Mouse (Mus musculus) heart, adult 2 months (tissue): Measurements from ENCODE around the gene Glrb. TPM values are rescaled to one million over a fixed set of nuclear protein-coding genes. Genes with fewer than 3 reads are reported as not detected.

Experiments used
- DNase-seq, 2 experiments: peaks; one replicate each; pipeline ENCODE4 v3.0.0; 2021
- H3K27ac ChIP-seq: fragments of 200-600 bp; 2 replicates; pipeline ENCODE4 v1.8.1; 2022
- H3K27me3 ChIP-seq: fragments of 200-500 bp; 2 replicates; pipeline ENCODE4 v1.6.1; 2012; ENCODE audit warnings: mild to moderate bottlenecking, low read length, inconsistent platforms, mixed read lengths; ENCODE audit not compliant: control insufficient read depth, insufficient read depth
- H3K36me3 ChIP-seq: fragments of 200-500 bp; 2 replicates; pipeline ENCODE4 v1.6.1; 2012; ENCODE audit warnings: low read length, inconsistent platforms; ENCODE audit not compliant: control insufficient read depth, insufficient read depth
- H3K4me1 ChIP-seq: fragments of 200-500 bp; 2 replicates; pipeline ENCODE4 v1.6.1; 2011; ENCODE audit warnings: low read length; ENCODE audit not compliant: control insufficient read depth, insufficient read depth
- H3K4me3 ChIP-seq: fragments of 200-600 bp; 2 replicates; pipeline ENCODE4 v1.8.1; 2022
- H3K79me2 ChIP-seq: fragments of 200-500 bp; replicated peaks from 2 replicates; pipeline ENCODE4 v1.6.1; 2012; ENCODE audit warnings: mild to moderate bottlenecking, inconsistent platforms, low read length, moderate library complexity, mixed read lengths; ENCODE audit not compliant: control insufficient read depth, insufficient read depth
- H3K9ac ChIP-seq: fragments of 200-500 bp; 2 replicates; pipeline ENCODE4 v1.6.1; 2012; ENCODE audit warnings: low read depth, mild to moderate bottlenecking, control low read depth, inconsistent platforms, low read length, mixed read lengths
- CTCF ChIP-seq: fragments of 200-600 bp; IDR thresholded peaks from 2 replicates; pipeline ENCODE4 v1.8.1; 2022; ENCODE audit warnings: antibody characterized with exemption, mild to moderate bottlenecking, moderate library complexity
- EP300 ChIP-seq: fragments of 200-500 bp; IDR thresholded peaks from 2 replicates; pipeline ENCODE4 v1.6.1; 2011; ENCODE audit warnings: low read depth, low read length, control low read depth; ENCODE audit not compliant: insufficient read depth
- POLR2A ChIP-seq: fragments of 200-500 bp; IDR thresholded peaks from 2 replicates; pipeline ENCODE4 v1.6.1; 2011; ENCODE audit warnings: mild to moderate bottlenecking, low read depth, low read length, control low read depth; ENCODE audit not compliant: insufficient read depth
- WGBS: fragments of 180-500 bp; shearing (Covaris S2); methylation state at CpG from one replicate; pipeline ENCODE4 v1.1.7; 2018; 5-methylcytosine and 5-hydroxymethylcytosine counted together
- intact Hi-C: fragments of 180-260 bp; cut with DNase I; formaldehyde crosslinking; loops from one replicate; pipeline ENCODE4 v1.15.1; 2025
- polyA plus RNA-seq: library from polyadenylated mRNA; depleted of rRNA; stranded (reverse); fragments of >200 nt; gene quantifications from 2 replicates; pipeline ENCODE4 v1.2.3, GENCODE M21; 2012
- total RNA-seq, 2 experiments: library from RNA; stranded (reverse); gene quantifications; 2 replicates each; pipeline ENCODE4 v1.2.3; 2021

The Glrb gene
- total and polyA plus RNA-seq, 3 experiments = 0.06 to 0.52 (median 0.16) TPM

GRCm38 (mm10) chr3:80812237-80812636 is 101.2 kb downstream of the Glrb start:
- no peak for DNase-seq
- Histone ChIP-seq H3K27me3 (no peaks in the 10 kb centered on the region), H3K79me2 (no peaks in the 10 kb centered on the region), H3K4me3 (no peak overlapping the region), H3K9ac (no peak overlapping the region), H3K27ac (no peak overlapping the region), H3K4me1 (no peaks in the 10 kb centered on the region), H3K36me3 (no peaks in the 10 kb centered on the region)
- WGBS = 62% methylated on average over 3 of the region's 3 CpGs
- intact Hi-C loops = no loop called here
- TF ChIP-seq EP300 = no peak
- TF ChIP-seq POLR2A = no peak
- TF ChIP-seq CTCF = no peak

DNA sequence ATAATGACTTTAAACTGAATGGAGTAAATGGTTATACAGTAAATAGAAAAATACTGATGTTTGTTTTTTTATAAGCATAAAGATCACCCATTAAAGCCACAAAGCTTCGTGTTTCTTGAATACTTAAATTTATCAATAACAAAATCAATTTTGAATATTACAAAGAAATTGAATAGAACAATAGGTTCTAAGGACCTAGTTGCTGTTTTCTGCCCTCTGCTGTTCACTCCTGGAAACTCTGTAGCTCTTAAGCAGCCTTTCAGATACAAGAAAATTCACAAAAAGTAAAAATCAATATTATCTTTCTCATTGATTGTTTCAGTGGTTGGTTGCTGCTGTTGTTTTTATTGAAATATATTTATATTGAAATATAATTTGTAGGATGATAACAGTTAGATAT is 108.1 kb downstream of the Glrb start:
- WGBS = 2% methylated on average over 1 of the region's 1 CpGs
- DNase-seq = no peak
- intact Hi-C loops = loop anchor here (5.0 kb wide), 1 partner anchor 723 kb away; no protein-coding TSS in a partner anchor
- Histone ChIP-seq H3K79me2 (no peaks in the 10 kb centered on the region), H3K4me3 (no peak overlapping the region), H3K27me3 (peaks cover 6% of the 10 kb centered on the region), H3K4me1 (no peaks in the 10 kb centered on the region), H3K27ac (no peak overlapping the region), H3K36me3 (no peaks in the 10 kb centered on the region), H3K9ac (no peak overlapping the region)
- TF ChIP-seq CTCF (peak; percentile 58), POLR2A (no peak)

GRCm38 (mm10) chr3:80803811-80804210 is 109.6 kb downstream of the Glrb start:
- no peak overlapping the region for H3K4me3 ChIP-seq
- no peak overlapping the region for H3K27ac ChIP-seq
- H3K36me3 ChIP-seq = no peaks in the 10 kb centered on the region
- H3K27me3 ChIP-seq = peaks cover 6% of the 10 kb centered on the region
- intact Hi-C loops = no loop called here
- H3K4me1 ChIP-seq = no peaks in the 10 kb centered on the region
- TF ChIP-seq EP300 (no peak), CTCF (no peak), POLR2A (no peak)
- no peaks in the 10 kb centered on the region for H3K79me2 ChIP-seq
- WGBS = 69% methylated on average over 1 of the region's 1 CpGs
- DNase-seq = no peak
- no peak overlapping the region for H3K9ac ChIP-seq

DNA sequence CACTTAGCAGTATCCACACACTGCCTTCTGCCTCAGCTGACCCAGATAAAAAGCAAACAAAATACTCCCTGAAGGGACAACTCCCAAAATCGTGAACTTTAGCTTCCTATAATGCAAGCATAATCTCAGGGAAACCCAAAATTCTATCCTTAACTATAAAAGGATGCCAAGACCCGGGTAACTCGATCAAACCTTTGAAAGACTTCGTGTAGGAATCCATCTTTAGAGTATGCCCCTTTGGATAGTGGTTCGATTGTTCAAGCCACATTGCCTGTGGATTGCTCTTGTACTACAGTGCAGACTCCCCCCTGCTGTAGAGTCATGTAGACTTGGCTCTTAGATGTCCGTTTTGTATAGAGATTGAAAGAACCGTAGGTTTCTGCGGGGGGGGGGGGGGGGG is 110.2 kb downstream of the Glrb start:
- no peak overlapping the region for H3K27ac ChIP-seq
- no peak for TF ChIP-seq EP300
- H3K27me3 ChIP-seq = peaks cover 6% of the 10 kb centered on the region
- WGBS = 60% methylated on average over 8 of the region's 8 CpGs
- no peaks in the 10 kb centered on the region for H3K79me2 ChIP-seq
- intact Hi-C loops = no loop called here
- H3K9ac ChIP-seq = no peak overlapping the region
- no peaks in the 10 kb centered on the region for H3K36me3 ChIP-seq
- H3K4me1 ChIP-seq = no peaks in the 10 kb centered on the region
- no peak overlapping the region for H3K4me3 ChIP-seq
- no peak for DNase-seq

GRCm38 (mm10) chr3:80802596-80803081 is 110.8 kb downstream of the Glrb start, which contains the start of gene Gria2:
TSS of gene Gria2 (minus strand) at chr3:80802835.
- no peak within 1 kb of the TSS for H3K27ac ChIP-seq
- no peak for TF ChIP-seq CTCF
- no peak for TF ChIP-seq POLR2A
- no peak for TF ChIP-seq EP300
- no peak within 1 kb of the TSS for H3K9ac ChIP-seq
- no peak within 1 kb of the TSS for H3K4me3 ChIP-seq
- peaks cover 6% of the 10 kb centered on the region for H3K27me3 ChIP-seq
- intact Hi-C loops = no loop called here
- peak; percentile 8 to 25 for DNase-seq
- H3K36me3 ChIP-seq = no peaks in the 10 kb centered on the region
- no peaks in the 10 kb centered on the region for H3K4me1 ChIP-seq
- WGBS = 1% methylated on average over 35 of the region's 35 CpGs
- no peaks in the 10 kb centered on the region for H3K79me2 ChIP-seq

GRCm38 (mm10) chr3:80801827-80802310 is 111.6 kb downstream of the Glrb start:
- TF ChIP-seq EP300 (no peak), CTCF (no peak), POLR2A (no peak)
- Histone ChIP-seq H3K9ac (no peak overlapping the region), H3K79me2 (no peaks in the 10 kb centered on the region), H3K27me3 (peaks cover 6% of the 10 kb centered on the region), H3K4me1 (no peaks in the 10 kb centered on the region), H3K27ac (no peak overlapping the region), H3K36me3 (no peaks in the 10 kb centered on the region), H3K4me3 (no peak overlapping the region)
- DNase-seq = no peak
- intact Hi-C loops = no loop called here
- WGBS = 17% methylated on average over 6 of the region's 6 CpGs
